Mouse (Mus musculus) embryonic facial prominence, embryonic 13.5 days (tissue): ENCODE measurements around the gene Amotl1. TPM values are rescaled to one million over a fixed set of nuclear protein-coding genes. Genes with fewer than 3 reads are reported as not detected.

ENCODE experiments used
- ATAC-seq: fragments of 200-750 bp; cut with Nextera tagmentation; 2 replicates; pipeline ENCODE4 v1.8.0; 2017; ENCODE audit warnings: low read depth; ENCODE audit not compliant: insufficient number of reproducible peaks, insufficient read depth, low FRiP score, low TSS enrichment
- H3K27ac ChIP-seq: fragments of 300-500 bp; sonication (generic); 2 replicates; pipeline ENCODE4 v1.5.1; 2015; ENCODE audit warnings: moderate library complexity, mild to moderate bottlenecking, inconsistent platforms
- H3K27me3 ChIP-seq: fragments of 300-500 bp; sonication (generic); 2 replicates; pipeline ENCODE4 v1.6.1; 2015; ENCODE audit warnings: mild to moderate bottlenecking, inconsistent platforms
- H3K36me3 ChIP-seq: fragments of 300-500 bp; sonication (generic); 2 replicates; pipeline ENCODE4 v1.6.1; 2015; ENCODE audit warnings: mild to moderate bottlenecking, inconsistent platforms
- H3K4me1 ChIP-seq: fragments of 300-500 bp; sonication (generic); 2 replicates; pipeline ENCODE4 v1.6.1; 2015; ENCODE audit warnings: inconsistent platforms
- H3K4me2 ChIP-seq: fragments of 300-500 bp; sonication (generic); 2 replicates; pipeline ENCODE4 v1.6.1; 2015; ENCODE audit warnings: moderate library complexity, mild to moderate bottlenecking, inconsistent platforms
- H3K4me3 ChIP-seq: fragments of 300-500 bp; sonication (generic); 2 replicates; pipeline ENCODE4 v1.5.1; 2015; ENCODE audit warnings: mild to moderate bottlenecking, inconsistent platforms
- H3K9ac ChIP-seq: fragments of 300-500 bp; sonication (generic); 2 replicates; pipeline ENCODE4 v1.6.1; 2015; ENCODE audit warnings: mild to moderate bottlenecking, inconsistent platforms
- H3K9me3 ChIP-seq: fragments of 300-500 bp; sonication (generic); 2 replicates; pipeline ENCODE4 v1.6.1; 2016; ENCODE audit warnings: inconsistent platforms
- WGBS: fragments of 180-500 bp; shearing (Covaris S2); methylation state at CpG from one replicate; pipeline ENCODE4 v1.1.7; 2015; ENCODE audit warnings: mixed read lengths; 5-methylcytosine and 5-hydroxymethylcytosine counted together
- polyA plus RNA-seq: library from polyadenylated mRNA; unstranded; fragments of >200 nt; fragmentation: Nextera tagmentation; extraction: Ambion mirVana; gene quantifications from 2 replicates; pipeline ENCODE4 v1.2.1, GENCODE M21; 2015

Gene Amotl1
- polyA plus RNA-seq, 1 experiment from 2014 or later, result 35.4 TPM

- no peak for ATAC-seq
- Histone ChIP-seq H3K4me3 (no peak overlapping the region), H3K36me3 (no peaks in the 10 kb centered on the region), H3K9me3 (no peaks in the 10 kb centered on the region), H3K9ac (no peak overlapping the region), H3K4me1 (no peaks in the 10 kb centered on the region), H3K4me2 (no peak overlapping the region), H3K27me3 (no peaks in the 10 kb centered on the region), H3K27ac (peak overlapping the region; percentile 86)
- WGBS, result 86% methylated on average over 2 of the region's 2 CpGs
Observed at GRCm38 (mm10) chr9:14663591-14663990, 18.7 kb upstream of the Amotl1 start.

GRCm38 (mm10) chr9:14662876-14663275 is 18.0 kb upstream of the Amotl1 start:
- Histone ChIP-seq H3K4me2 (peak overlapping the region; percentile 30; the same call in 1 of the 2 replicates), H3K9ac (peak overlapping the region; percentile 32), H3K27me3 (no peaks in the 10 kb centered on the region), H3K4me3 (no peak overlapping the region), H3K9me3 (no peaks in the 10 kb centered on the region), H3K36me3 (no peaks in the 10 kb centered on the region), H3K27ac (peak overlapping the region; percentile 86), H3K4me1 (0 out of 2 replicates have a peak, but pooled peaks cover 3% of the 10 kb centered on the region)
- WGBS, result 67% methylated on average over 7 of the region's 7 CpGs
- peak; percentile 77; the same call in 1 of the 2 replicates for ATAC-seq

GRCm38 (mm10) chr9:14662138-14662537 is 17.3 kb upstream of the Amotl1 start:
- Histone ChIP-seq H3K4me2 (peak overlapping the region; percentile 30; the same call in 1 of the 2 replicates), H3K27me3 (no peaks in the 10 kb centered on the region), H3K27ac (peak overlapping the region; percentile 86), H3K9ac (peak overlapping the region; percentile 32; the same call in 1 of the 2 replicates), H3K9me3 (no peaks in the 10 kb centered on the region), H3K4me3 (0 out of 2 replicates have a peak overlapping the region, but pooled peaks have one; percentile 13), H3K4me1 (0 out of 2 replicates have a peak, but pooled peaks cover 3% of the 10 kb centered on the region), H3K36me3 (no peaks in the 10 kb centered on the region)
- 81% methylated on average over 9 of the region's 9 CpGs for WGBS
- 0 out of 2 replicates have a peak, but pooled peaks have one; percentile 23 for ATAC-seq

- WGBS, result 46% methylated on average over 2 of the region's 2 CpGs
- H3K27me3 ChIP-seq, result no peaks in the 10 kb centered on the region
- no peak for ATAC-seq
- no peaks in the 10 kb centered on the region for H3K36me3 ChIP-seq
- H3K9me3 ChIP-seq, result no peaks in the 10 kb centered on the region
- no peak overlapping the region for H3K4me3 ChIP-seq
- H3K9ac ChIP-seq, result no peak overlapping the region
- 0 out of 2 replicates have a peak, but pooled peaks cover 3% of the 10 kb centered on the region for H3K4me1 ChIP-seq
- no peak overlapping the region for H3K27ac ChIP-seq
- no peak overlapping the region for H3K4me2 ChIP-seq
Observed at GRCm38 (mm10) chr9:14657926-14658325, 13.1 kb upstream of the Amotl1 start.

GRCm38 (mm10) chr9:14654010-14654409 is 9.2 kb upstream of the Amotl1 start:
- Histone ChIP-seq H3K9ac (no peak overlapping the region), H3K9me3 (no peaks in the 10 kb centered on the region), H3K4me3 (no peak overlapping the region), H3K27ac (no peak overlapping the region), H3K4me2 (no peak overlapping the region), H3K27me3 (no peaks in the 10 kb centered on the region), H3K36me3 (no peaks in the 10 kb centered on the region), H3K4me1 (0 out of 2 replicates have a peak, but pooled peaks cover 3% of the 10 kb centered on the region)
- WGBS, result 81% methylated on average over 2 of the region's 2 CpGs
- no peak for ATAC-seq

GRCm38 (mm10) chr9:14652761-14653160 is 7.9 kb upstream of the Amotl1 start:
- H3K27ac ChIP-seq, result no peak overlapping the region
- no peaks in the 10 kb centered on the region for H3K36me3 ChIP-seq
- no peaks in the 10 kb centered on the region for H3K4me1 ChIP-seq
- no peaks in the 10 kb centered on the region for H3K27me3 ChIP-seq
- H3K4me3 ChIP-seq, result no peak overlapping the region
- no peak overlapping the region for H3K4me2 ChIP-seq
- no peak for ATAC-seq
- 76% methylated on average over 1 of the region's 1 CpGs for WGBS
- no peak overlapping the region for H3K9ac ChIP-seq
- H3K9me3 ChIP-seq, result no peaks in the 10 kb centered on the region

GRCm38 (mm10) chr9:14647849-14648248 is 3.0 kb upstream of the Amotl1 start:
- Histone ChIP-seq H3K4me2 (no peak overlapping the region), H3K9ac (no peak overlapping the region), H3K4me1 (peaks cover 8% of the 10 kb centered on the region), H3K27me3 (no peaks in the 10 kb centered on the region), H3K36me3 (no peaks in the 10 kb centered on the region), H3K4me3 (no peak overlapping the region), H3K27ac (no peak overlapping the region), H3K9me3 (no peaks in the 10 kb centered on the region)
- no peak for ATAC-seq
- 88% methylated on average over 8 of the region's 8 CpGs for WGBS

- Histone ChIP-seq H3K9ac (no peak overlapping the region), H3K4me2 (no peak overlapping the region), H3K27me3 (no peaks in the 10 kb centered on the region), H3K4me1 (peaks cover 20% of the 10 kb centered on the region), H3K9me3 (no peaks in the 10 kb centered on the region), H3K27ac (no peak overlapping the region), H3K4me3 (no peak overlapping the region), H3K36me3 (no peaks in the 10 kb centered on the region)
- WGBS, result 95% methylated on average over 1 of the region's 1 CpGs
- ATAC-seq, result no peak
Observed at GRCm38 (mm10) chr9:14646641-14647040, 1.8 kb upstream of the Amotl1 start.

- Histone ChIP-seq H3K27me3 (no peaks in the 10 kb centered on the region), H3K4me1 (peaks cover 26% of the 10 kb centered on the region), H3K36me3 (no peaks in the 10 kb centered on the region), H3K9me3 (no peaks in the 10 kb centered on the region), H3K4me2 (no peak overlapping the region), H3K27ac (no peak overlapping the region), H3K9ac (no peak overlapping the region), H3K4me3 (no peak overlapping the region)
- WGBS, result 65% methylated on average over 3 of the region's 3 CpGs
- ATAC-seq, result no peak
Observed at GRCm38 (mm10) chr9:14646061-14646460, 1.2 kb upstream of the Amotl1 start.

GRCm38 (mm10) chr9:14643328-14643727 is 1.5 kb downstream of the Amotl1 start:
- Histone ChIP-seq H3K27me3 (no peaks in the 10 kb centered on the region), H3K4me3 (no peak overlapping the region), H3K4me1 (peaks cover 38% of the 10 kb centered on the region), H3K4me2 (no peak overlapping the region), H3K9me3 (no peaks in the 10 kb centered on the region), H3K27ac (peak overlapping the region; percentile 87), H3K36me3 (no peaks in the 10 kb centered on the region), H3K9ac (no peak overlapping the region)
- ATAC-seq, result no peak
- 46% methylated on average over 6 of the region's 6 CpGs for WGBS

GRCm38 (mm10) chr9:14642251-14643021 is 2.4 kb downstream of the Amotl1 start:
- H3K9me3 ChIP-seq, result no peaks in the 10 kb centered on the region
- no peak overlapping the region for H3K4me3 ChIP-seq
- peak; percentile 78 for ATAC-seq
- H3K4me2 ChIP-seq, result peak overlapping the region; percentile 9
- WGBS, result 5% methylated on average over 5 of the region's 5 CpGs
- no peak overlapping the region for H3K9ac ChIP-seq
- peak overlapping the region; percentile 87 for H3K27ac ChIP-seq
- H3K36me3 ChIP-seq, result no peaks in the 10 kb centered on the region
- peaks cover 41% of the 10 kb centered on the region for H3K4me1 ChIP-seq
- no peaks in the 10 kb centered on the region for H3K27me3 ChIP-seq
